Mouse (Mus musculus) neural tube, embryonic 14.5 days (tissue): ENCODE measurements at regions not wholly inside any gene's neighbourhood (a gene's known extent, or its start where the extent isn't known, plus 50 kb on each side); places are given as distances from the start of the nearest gene placed in this dataset.

Experiments
- ATAC-seq: fragments of 200-750 bp; cut with Nextera tagmentation; 2 replicates; pipeline ENCODE4 v1.8.0; 2017; ENCODE audit warnings: low read depth, mild to moderate bottlenecking, moderate TSS enrichment, moderate library complexity
- H3K27ac ChIP-seq: fragments of 300-500 bp; sonication (generic); 2 replicates; pipeline ENCODE4 v1.5.1; 2014; ENCODE audit warnings: low read depth, mild to moderate bottlenecking, control low read depth, low read length, moderate library complexity, mixed read lengths
- H3K27me3 ChIP-seq: fragments of 300-500 bp; sonication (generic); 2 replicates; pipeline ENCODE4 v1.6.1; 2014; ENCODE audit warnings: low read length; ENCODE audit not compliant: control insufficient read depth, insufficient read depth
- H3K36me3 ChIP-seq: fragments of 300-500 bp; sonication (generic); 2 replicates; pipeline ENCODE4 v1.6.1; 2014; ENCODE audit warnings: low read length, mixed read lengths; ENCODE audit not compliant: control insufficient read depth, insufficient read depth
- H3K4me1 ChIP-seq: fragments of 300-500 bp; sonication (generic); 2 replicates; pipeline ENCODE4 v1.6.1; 2014; ENCODE audit warnings: low read length; ENCODE audit not compliant: control insufficient read depth, insufficient read depth
- H3K4me2 ChIP-seq: fragments of 300-500 bp; sonication (generic); 2 replicates; pipeline ENCODE4 v1.6.1; 2014; ENCODE audit warnings: mild to moderate bottlenecking, low read depth, low read length, control low read depth
- H3K4me3 ChIP-seq: fragments of 300-500 bp; sonication (generic); 2 replicates; pipeline ENCODE4 v1.5.1; 2014; ENCODE audit warnings: low read depth, low read length, control low read depth, mixed read lengths
- H3K9ac ChIP-seq: fragments of 300-500 bp; sonication (generic); replicated peaks from 2 replicates; pipeline ENCODE4 v1.6.1; 2014; ENCODE audit warnings: low read depth, mild to moderate bottlenecking, control low read depth, low read length, mixed read lengths
- H3K9me3 ChIP-seq: fragments of 300-500 bp; sonication (generic); 2 replicates; pipeline ENCODE4 v1.6.1; 2016; ENCODE audit warnings: low read length; ENCODE audit not compliant: control insufficient read depth
- WGBS: fragments of 180-500 bp; shearing (Covaris S2); extraction: QIAGEN DNeasy Blood & Tissue Kit; methylation state at CpG from one replicate; pipeline ENCODE4 v1.1.7; 2014; 5-methylcytosine and 5-hydroxymethylcytosine counted together

DNA sequence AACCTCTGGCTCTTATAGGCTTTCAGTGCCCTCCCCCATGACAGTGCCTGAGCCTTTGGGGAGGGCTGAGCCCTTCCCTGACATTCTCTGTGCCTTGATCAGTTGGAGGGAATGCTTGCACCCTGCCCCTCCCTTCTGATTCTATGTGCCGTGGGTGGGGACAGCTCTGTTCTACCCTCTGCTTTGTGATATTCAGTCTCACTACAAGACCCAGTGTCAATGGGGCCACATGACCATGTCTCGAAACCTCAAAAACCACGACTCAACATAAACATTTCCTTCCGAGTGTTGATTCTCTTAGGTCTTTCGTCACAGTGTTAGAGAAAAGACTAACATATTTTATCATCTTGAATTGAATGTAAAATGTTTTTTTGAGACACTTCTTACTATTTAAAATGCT is 188.3 kb upstream of the Zfp507 start:
- Histone ChIP-seq H3K4me3 (no peak overlapping the region), H3K9me3 (no peaks in the 10 kb centered on the region), H3K4me2 (no peak overlapping the region), H3K27me3 (no peaks in the 10 kb centered on the region), H3K36me3 (no peaks in the 10 kb centered on the region), H3K4me1 (no peaks in the 10 kb centered on the region), H3K9ac (no peak overlapping the region), H3K27ac (no peak overlapping the region)
- WGBS, result 88% methylated on average over 5 of the region's 5 CpGs
- ATAC-seq, result no peak

DNA sequence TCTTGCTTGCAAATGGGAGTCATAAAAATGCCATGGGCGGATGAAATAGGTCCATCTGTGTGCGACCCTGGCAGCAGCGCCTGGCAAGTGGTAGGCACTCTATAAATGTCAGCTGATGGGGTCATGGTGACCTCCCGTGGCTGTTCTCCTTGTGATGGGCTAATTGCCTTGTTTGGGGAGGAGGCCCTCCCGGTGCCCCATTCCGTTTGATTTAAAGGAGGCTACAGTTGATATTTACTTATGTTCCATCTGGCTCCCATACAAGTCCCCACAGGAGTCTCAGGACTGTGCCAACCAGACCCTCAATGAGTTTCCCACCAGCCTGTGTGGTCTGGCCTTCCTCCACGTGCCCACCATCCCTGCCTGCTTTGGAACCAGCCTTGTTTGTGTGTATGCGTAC is 186.7 kb upstream of the Zfp507 start:
- H3K9me3 ChIP-seq, result no peaks in the 10 kb centered on the region
- no peaks in the 10 kb centered on the region for H3K27me3 ChIP-seq
- H3K27ac ChIP-seq, result no peak overlapping the region
- peak; percentile 87 for ATAC-seq
- 31% methylated on average over 8 of the region's 8 CpGs for WGBS
- H3K4me1 ChIP-seq, result no peaks in the 10 kb centered on the region
- no peak overlapping the region for H3K9ac ChIP-seq
- no peak overlapping the region for H3K4me2 ChIP-seq
- H3K36me3 ChIP-seq, result no peaks in the 10 kb centered on the region
- H3K4me3 ChIP-seq, result no peak overlapping the region

DNA sequence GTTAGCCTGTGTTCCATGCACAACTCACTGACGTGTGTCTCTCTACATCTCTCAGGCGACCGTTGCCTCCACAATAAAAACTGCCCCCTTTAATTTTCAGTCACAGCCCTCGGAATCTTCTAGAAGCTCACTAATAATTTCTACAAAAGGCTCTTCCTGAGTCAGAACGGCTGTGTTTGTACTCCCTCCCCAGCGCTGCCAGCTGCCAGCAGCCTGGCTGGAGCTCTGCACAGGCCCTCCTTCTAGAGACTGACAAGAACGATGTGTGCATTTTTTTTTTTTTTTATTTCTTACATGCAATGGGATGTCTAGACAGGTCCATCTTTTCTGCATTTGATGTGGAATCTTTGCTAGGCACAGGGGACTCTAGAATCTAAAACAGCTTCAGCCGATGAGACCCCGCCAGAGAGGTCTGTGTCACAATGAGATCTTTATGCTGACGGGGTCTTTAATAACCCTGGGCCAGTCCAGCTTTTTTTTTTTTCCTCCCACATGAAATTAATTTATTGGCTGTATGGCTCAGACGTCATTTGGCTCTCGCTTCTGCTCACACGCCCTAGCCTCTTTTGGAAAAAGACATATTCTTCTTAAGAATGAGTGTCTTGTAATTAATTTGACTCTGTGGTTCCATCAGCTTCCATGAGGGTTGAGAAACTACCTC is 185.8 kb upstream of the Zfp507 start:
- Histone ChIP-seq H3K27me3 (no peaks in the 10 kb centered on the region), H3K4me2 (no peak overlapping the region), H3K36me3 (no peaks in the 10 kb centered on the region), H3K4me3 (no peak overlapping the region), H3K9me3 (no peaks in the 10 kb centered on the region), H3K9ac (no peak overlapping the region), H3K4me1 (no peaks in the 10 kb centered on the region), H3K27ac (no peak overlapping the region)
- 0 out of 2 replicates have a peak, but pooled peaks have one; percentile 18 for ATAC-seq
- 61% methylated on average over 13 of the region's 13 CpGs for WGBS

DNA sequence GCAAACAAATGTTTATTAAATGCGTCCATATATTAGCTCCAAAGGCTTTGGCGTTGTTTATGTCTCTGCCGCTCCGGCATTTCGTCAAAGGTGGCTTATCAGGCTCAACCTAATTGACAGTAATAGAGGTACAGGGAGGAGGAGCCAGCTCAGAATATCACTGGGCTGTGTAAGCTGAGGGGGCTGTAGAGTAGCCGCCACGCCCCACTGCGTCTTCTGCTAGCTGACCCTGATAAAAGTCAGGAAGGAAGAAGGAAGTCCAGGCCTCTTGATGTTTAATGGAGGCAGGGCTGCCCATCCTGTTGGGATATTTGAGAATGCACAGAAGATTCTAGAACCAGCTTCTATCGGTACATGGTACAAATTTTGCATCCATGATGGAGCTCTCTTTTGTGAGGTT is 175.2 kb upstream of the Zfp507 start:
- no peaks in the 10 kb centered on the region for H3K4me1 ChIP-seq
- no peak overlapping the region for H3K4me3 ChIP-seq
- H3K9me3 ChIP-seq, result no peaks in the 10 kb centered on the region
- 92% methylated on average over 9 of the region's 9 CpGs for WGBS
- H3K27me3 ChIP-seq, result no peaks in the 10 kb centered on the region
- H3K9ac ChIP-seq, result no peak overlapping the region
- no peak overlapping the region for H3K27ac ChIP-seq
- H3K4me2 ChIP-seq, result no peak overlapping the region
- no peak for ATAC-seq
- H3K36me3 ChIP-seq, result no peaks in the 10 kb centered on the region

DNA sequence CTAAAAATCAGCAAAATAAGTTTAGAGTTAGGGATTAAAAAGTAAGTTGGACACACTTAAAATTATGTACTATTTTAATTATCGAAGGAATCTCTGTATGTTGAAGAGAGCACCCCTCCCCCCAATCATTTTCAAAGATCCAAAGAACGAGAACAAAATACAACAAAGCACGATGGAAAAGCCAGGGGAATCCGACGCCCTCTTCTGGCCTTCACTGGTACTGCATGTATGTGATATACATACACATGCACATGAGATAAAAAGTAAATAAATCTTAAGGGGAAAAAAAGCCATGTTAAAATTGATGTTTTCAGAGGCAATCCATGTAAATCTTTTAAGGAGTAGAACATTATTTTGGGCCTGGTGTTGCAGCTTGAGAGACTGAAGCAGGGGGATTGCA is 155.9 kb upstream of the Zfp507 start:
- 22% methylated on average over 5 of the region's 5 CpGs for WGBS

DNA sequence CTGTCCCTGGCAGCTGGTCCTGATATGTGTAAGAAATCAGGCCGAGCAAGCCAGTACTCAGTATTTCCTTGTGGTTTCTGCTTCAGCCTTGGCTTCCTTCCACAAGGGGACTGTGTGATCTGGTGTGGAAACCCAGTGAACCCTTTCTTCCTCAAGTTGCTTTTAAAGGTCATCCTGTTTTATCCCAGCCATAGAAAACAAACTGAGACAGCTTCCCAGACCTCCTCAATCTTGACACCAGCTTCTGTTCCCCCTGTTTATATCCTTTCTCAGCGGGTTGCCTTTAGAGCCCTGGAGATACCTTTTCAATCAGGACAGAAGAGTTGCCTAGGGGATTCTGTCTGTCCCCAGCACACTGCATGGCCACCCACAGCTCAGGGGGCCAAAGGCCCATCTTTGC is 155.2 kb upstream of the Zfp507 start:
- Histone ChIP-seq H3K36me3 (no peaks in the 10 kb centered on the region), H3K27me3 (no peaks in the 10 kb centered on the region), H3K27ac (no peak overlapping the region), H3K4me3 (no peak overlapping the region), H3K4me2 (no peak overlapping the region), H3K9ac (no peak overlapping the region), H3K9me3 (no peaks in the 10 kb centered on the region), H3K4me1 (peaks cover 2% of the 10 kb centered on the region; the same call in 1 of the 2 replicates)
- ATAC-seq, result peak; percentile 60; the same call in 1 of the 2 replicates
- WGBS, result 4% methylated on average over 2 of the region's 2 CpGs

More for the DNA sequence above, 155.9 kb upstream of the Zfp507 start:
- peaks cover 2% of the 10 kb centered on the region; the same call in 1 of the 2 replicates for H3K4me1 ChIP-seq
- H3K27me3 ChIP-seq, result no peaks in the 10 kb centered on the region
- no peak for ATAC-seq
- no peak overlapping the region for H3K4me3 ChIP-seq
- no peak overlapping the region for H3K27ac ChIP-seq
- no peak overlapping the region for H3K9ac ChIP-seq
- H3K36me3 ChIP-seq, result no peaks in the 10 kb centered on the region
- H3K4me2 ChIP-seq, result no peak overlapping the region
- H3K9me3 ChIP-seq, result no peaks in the 10 kb centered on the region

DNA sequence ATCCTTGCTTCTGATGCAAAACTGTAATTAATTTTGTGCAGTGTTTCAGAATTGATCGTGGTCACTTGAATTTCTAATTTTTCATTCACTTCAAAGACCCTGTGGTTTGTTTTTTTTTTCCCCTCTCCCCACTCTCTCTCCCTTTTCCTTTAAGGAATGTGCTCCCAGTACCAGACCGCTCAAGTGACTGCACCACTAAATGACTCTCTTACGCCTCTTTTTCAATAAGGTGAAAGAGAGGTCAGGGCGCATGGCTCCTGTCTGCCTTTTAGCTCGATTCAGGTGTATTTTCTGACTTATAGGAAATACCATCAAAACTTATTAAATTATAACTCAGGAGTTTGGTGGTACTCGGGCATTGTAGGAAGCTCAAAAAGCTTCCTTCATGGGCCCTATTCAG is 146.0 kb upstream of the Zfp507 start:
- Histone ChIP-seq H3K36me3 (no peaks in the 10 kb centered on the region), H3K27ac (no peak overlapping the region), H3K4me3 (no peak overlapping the region), H3K4me2 (peak overlapping the region; percentile 6), H3K27me3 (no peaks in the 10 kb centered on the region), H3K9ac (no peak overlapping the region), H3K9me3 (no peaks in the 10 kb centered on the region), H3K4me1 (peaks cover 13% of the 10 kb centered on the region; the same call in 1 of the 2 replicates)
- no peak for ATAC-seq
- 1% methylated on average over 6 of the region's 6 CpGs for WGBS

DNA sequence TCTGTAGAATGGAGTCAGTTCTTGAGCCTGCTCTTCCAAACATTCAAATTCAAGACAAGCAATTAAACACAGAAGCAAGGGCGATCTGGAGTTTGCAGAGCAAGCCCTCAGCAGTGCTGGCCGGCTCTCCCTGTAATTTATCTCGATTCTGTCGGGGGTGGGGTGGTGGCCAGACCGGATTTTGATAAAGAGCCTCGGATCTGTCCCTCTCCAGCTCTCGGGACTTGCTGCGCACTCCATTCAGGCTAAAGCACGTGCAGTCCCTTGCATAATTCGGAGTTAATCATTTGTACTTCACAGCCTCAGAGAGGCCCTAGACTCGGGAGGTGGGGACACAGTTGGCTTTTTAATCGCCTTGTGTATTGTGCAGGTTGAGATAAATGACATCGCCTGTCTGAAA is 145.6 kb upstream of the Zfp507 start:
- peak overlapping the region; percentile 6 for H3K4me2 ChIP-seq
- H3K4me1 ChIP-seq, result peaks cover 13% of the 10 kb centered on the region; the same call in 1 of the 2 replicates
- H3K27ac ChIP-seq, result no peak overlapping the region
- H3K36me3 ChIP-seq, result no peaks in the 10 kb centered on the region
- no peaks in the 10 kb centered on the region for H3K9me3 ChIP-seq
- peak; percentile 65; the same call in 1 of the 2 replicates for ATAC-seq
- H3K4me3 ChIP-seq, result no peak overlapping the region
- H3K9ac ChIP-seq, result no peak overlapping the region
- WGBS, result 2% methylated on average over 13 of the region's 13 CpGs
- H3K27me3 ChIP-seq, result no peaks in the 10 kb centered on the region

DNA sequence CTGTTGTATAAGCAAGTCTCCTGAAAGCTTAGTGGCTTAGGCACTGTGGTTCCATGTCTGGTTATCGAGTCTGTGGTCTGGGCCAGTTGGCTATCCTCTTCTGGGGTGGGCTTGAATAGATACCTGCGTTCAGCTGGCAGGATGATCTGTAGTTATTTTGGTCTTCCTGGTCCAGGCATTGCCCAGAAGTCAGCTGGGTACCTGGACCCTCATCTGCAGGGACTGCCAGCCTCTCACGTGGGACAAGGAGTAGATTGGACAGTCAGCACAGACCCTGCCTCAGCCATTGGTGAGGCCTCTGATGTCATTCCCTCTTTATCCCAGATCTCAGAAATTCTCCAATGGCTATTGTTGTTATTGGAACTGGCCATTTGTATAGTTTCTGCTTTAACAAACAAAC is 138.3 kb upstream of the Zfp507 start:
- Histone ChIP-seq H3K4me3 (no peak overlapping the region), H3K36me3 (no peaks in the 10 kb centered on the region), H3K4me2 (no peak overlapping the region), H3K9me3 (no peaks in the 10 kb centered on the region), H3K4me1 (no peaks in the 10 kb centered on the region), H3K27me3 (no peaks in the 10 kb centered on the region), H3K27ac (no peak overlapping the region), H3K9ac (no peak overlapping the region)
- 91% methylated on average over 3 of the region's 3 CpGs for WGBS
- no peak for ATAC-seq
